Mouse (Mus musculus): ENCODE measurements around the gene Dcun1d4. TPM values are rescaled to one million over a fixed set of nuclear protein-coding genes. Genes with fewer than 3 reads are reported as not detected.
A peak's percentile ranks its signal among the peaks of the same experiment; 100 is the strongest.

The Dcun1d4 gene
- polyA plus RNA-seq, 1 experiment from 2014 or later, result 20.3 TPM

GRCm38 (mm10) chr5:73518424-73519211 lies 37.8 kb downstream of the Dcun1d4 start:
- peaks cover 6 to 9% of the 10 kb centered on the region in 2 experiments for H3K4me1 ChIP-seq (ENCODE audit: control insufficient read depth in 2 of 2, insufficient read depth in 2 of 2, low read length in 2 of 2)
- H3K9me3 ChIP-seq (ENCODE audit: control insufficient read depth, low read length), result no peaks in the 10 kb centered on the region
- H3K4me3 ChIP-seq (ENCODE audit: control insufficient read depth in 1 of 2, insufficient read depth in 1 of 2, low read depth in 1 of 2, low read length in 2 of 2), result no peak overlapping the region
- no peak for ATAC-seq (ENCODE audit: insufficient number of reproducible peaks, insufficient read depth, low FRiP score, low read depth)
- no peak overlapping the region for H3K27ac ChIP-seq (replicated peaks in 1 of 2; ENCODE audit: control insufficient read depth in 1 of 2, insufficient read depth in 1 of 2, low read depth in 2 of 2, low read length in 2 of 2)
- no peak overlapping the region for H3K9ac ChIP-seq (ENCODE audit: low read length)
- no peak overlapping the region for H3K4me2 ChIP-seq (ENCODE audit: low read length)
- no peaks in the 10 kb centered on the region for H3K27me3 ChIP-seq (ENCODE audit: control insufficient read depth, insufficient read depth, low read length)
- H3K36me3 ChIP-seq (ENCODE audit: control insufficient read depth, insufficient read depth, low read length), result peaks cover 8% of the 10 kb centered on the region
- WGBS, result 85% methylated on average over 8 of the region's 8 CpGs

DNA sequence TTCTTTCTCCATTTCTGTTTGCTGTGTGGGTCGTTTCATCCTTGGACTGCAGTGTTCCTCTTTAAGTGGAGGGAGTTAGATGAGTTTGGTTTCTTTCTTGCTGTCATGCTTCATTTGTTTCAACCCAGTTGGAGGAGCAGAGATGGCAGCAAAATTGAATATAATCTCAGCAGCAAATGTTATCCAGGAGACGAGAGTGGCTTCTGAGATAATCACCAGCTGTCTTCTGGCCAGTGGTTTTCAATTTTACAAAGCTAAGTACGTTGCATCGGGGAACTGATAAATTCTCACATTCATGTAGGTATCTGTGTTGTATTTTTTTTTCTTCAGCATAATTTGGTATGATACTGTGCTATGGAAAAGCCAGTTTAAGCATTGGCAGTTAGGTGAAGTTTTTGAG lies 40.0 kb downstream of the Dcun1d4 start:
- H3K4me3 ChIP-seq (ENCODE audit: control insufficient read depth in 1 of 2, insufficient read depth in 1 of 2, low read depth in 1 of 2, low read length in 2 of 2), result no peak overlapping the region
- no peaks in the 10 kb centered on the region for H3K27me3 ChIP-seq (ENCODE audit: control insufficient read depth, insufficient read depth, low read length)
- no peak overlapping the region for H3K9ac ChIP-seq (ENCODE audit: low read length)
- peaks cover 5% of the 10 kb centered on the region for H3K36me3 ChIP-seq (ENCODE audit: control insufficient read depth, insufficient read depth, low read length)
- ATAC-seq (ENCODE audit: insufficient number of reproducible peaks, insufficient read depth, low FRiP score, low read depth), result no peak
- peaks cover 6 to 9% of the 10 kb centered on the region in 2 experiments for H3K4me1 ChIP-seq (ENCODE audit: control insufficient read depth in 2 of 2, insufficient read depth in 2 of 2, low read length in 2 of 2)
- H3K4me2 ChIP-seq (ENCODE audit: low read length), result no peak overlapping the region
- H3K9me3 ChIP-seq (ENCODE audit: control insufficient read depth, low read length), result no peaks in the 10 kb centered on the region
- H3K27ac ChIP-seq (replicated peaks in 1 of 2; ENCODE audit: control insufficient read depth in 1 of 2, insufficient read depth in 1 of 2, low read depth in 2 of 2, low read length in 2 of 2), result no peak overlapping the region
- 75% methylated on average over 4 of the region's 4 CpGs for WGBS

DNA sequence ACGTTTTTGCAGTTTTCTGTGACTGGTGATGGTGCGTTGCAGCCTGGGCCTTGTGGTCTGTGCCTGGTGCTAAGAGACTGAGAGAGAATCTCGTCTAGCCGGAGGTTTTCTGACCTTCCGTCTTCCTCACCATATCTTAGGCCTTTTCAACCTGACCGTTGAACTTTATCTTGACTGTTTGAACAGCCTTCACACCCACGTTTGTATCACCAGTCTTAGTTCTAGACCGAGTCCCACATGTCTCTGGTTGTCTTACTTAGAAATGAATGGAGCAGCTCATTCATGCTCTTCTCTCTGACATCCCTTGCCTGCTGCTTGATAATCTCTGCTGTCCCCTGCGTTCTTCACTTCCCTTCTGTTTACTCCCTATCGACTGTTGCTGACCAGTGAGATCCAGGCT lies 42.4 kb downstream of the Dcun1d4 start:
- H3K27ac ChIP-seq (replicated peaks in 1 of 2; ENCODE audit: control insufficient read depth in 1 of 2, insufficient read depth in 1 of 2, low read depth in 2 of 2, low read length in 2 of 2), result 0 out of 4 replicates have a peak overlapping the region, but pooled peaks of 1 of the 2 experiments have one; percentile 12
- H3K4me1 ChIP-seq (ENCODE audit: control insufficient read depth in 2 of 2, insufficient read depth in 2 of 2, low read length in 2 of 2), result peaks cover 6 to 9% of the 10 kb centered on the region in 2 experiments
- no peak overlapping the region for H3K4me3 ChIP-seq (ENCODE audit: control insufficient read depth in 1 of 2, insufficient read depth in 1 of 2, low read depth in 1 of 2, low read length in 2 of 2)
- H3K9me3 ChIP-seq (ENCODE audit: control insufficient read depth, low read length), result no peaks in the 10 kb centered on the region
- no peak overlapping the region for H3K9ac ChIP-seq (ENCODE audit: low read length)
- no peak for ATAC-seq (ENCODE audit: insufficient number of reproducible peaks, insufficient read depth, low FRiP score, low read depth)
- WGBS, result 45% methylated on average over 10 of the region's 10 CpGs
- H3K36me3 ChIP-seq (ENCODE audit: control insufficient read depth, insufficient read depth, low read length), result peaks cover 12% of the 10 kb centered on the region
- H3K4me2 ChIP-seq (ENCODE audit: low read length), result no peak overlapping the region
- no peaks in the 10 kb centered on the region for H3K27me3 ChIP-seq (ENCODE audit: control insufficient read depth, insufficient read depth, low read length)

- no peak overlapping the region for H3K4me2 ChIP-seq (ENCODE audit: low read length)
- no peaks in the 10 kb centered on the region for H3K9me3 ChIP-seq (ENCODE audit: control insufficient read depth, low read length)
- H3K4me3 ChIP-seq (ENCODE audit: control insufficient read depth in 1 of 2, insufficient read depth in 1 of 2, low read depth in 1 of 2, low read length in 2 of 2), result no peak overlapping the region
- 66% methylated on average over 4 of the region's 4 CpGs for WGBS
- H3K4me1 ChIP-seq (ENCODE audit: control insufficient read depth in 2 of 2, insufficient read depth in 2 of 2, low read length in 2 of 2), result peaks cover 6 to 9% of the 10 kb centered on the region in 2 experiments
- no peaks in the 10 kb centered on the region for H3K27me3 ChIP-seq (ENCODE audit: control insufficient read depth, insufficient read depth, low read length)
- H3K36me3 ChIP-seq (ENCODE audit: control insufficient read depth, insufficient read depth, low read length), result peaks cover 12% of the 10 kb centered on the region
- no peak overlapping the region for H3K9ac ChIP-seq (ENCODE audit: low read length)
- ATAC-seq (ENCODE audit: insufficient number of reproducible peaks, insufficient read depth, low FRiP score, low read depth), result no peak
- H3K27ac ChIP-seq (replicated peaks in 1 of 2; ENCODE audit: control insufficient read depth in 1 of 2, insufficient read depth in 1 of 2, low read depth in 2 of 2, low read length in 2 of 2), result no peak overlapping the region
These were observed 43.6 kb downstream of the Dcun1d4 start for GRCm38 (mm10) chr5:73524300-73525000.

- 84% methylated on average over 1 of the region's 1 CpGs for WGBS
- Histone ChIP-seq H3K36me3 (ENCODE audit: control insufficient read depth, insufficient read depth, low read length) (peaks cover 15% of the 10 kb centered on the region), H3K4me3 (ENCODE audit: control insufficient read depth in 1 of 2, insufficient read depth in 1 of 2, low read depth in 1 of 2, low read length in 2 of 2) (no peak overlapping the region), H3K9me3 (ENCODE audit: control insufficient read depth, low read length) (no peaks in the 10 kb centered on the region), H3K4me2 (ENCODE audit: low read length) (no peak overlapping the region), H3K9ac (ENCODE audit: low read length) (no peak overlapping the region), H3K4me1 (ENCODE audit: control insufficient read depth in 2 of 2, insufficient read depth in 2 of 2, low read length in 2 of 2) (peaks cover 0 to 3% of the 10 kb centered on the region in 2 experiments; a peak in 1 of 4 replicates), H3K27ac (replicated peaks in 1 of 2; ENCODE audit: control insufficient read depth in 1 of 2, insufficient read depth in 1 of 2, low read depth in 2 of 2, low read length in 2 of 2) (no peak overlapping the region), H3K27me3 (ENCODE audit: control insufficient read depth, insufficient read depth, low read length) (no peaks in the 10 kb centered on the region)
- no peak for ATAC-seq (ENCODE audit: insufficient number of reproducible peaks, insufficient read depth, low FRiP score, low read depth)
These were observed 51.4 kb downstream of the Dcun1d4 start for GRCm38 (mm10) chr5:73532222-73532621.

- Histone ChIP-seq H3K9ac (ENCODE audit: low read length) (no peak overlapping the region), H3K4me2 (ENCODE audit: low read length) (no peak overlapping the region), H3K9me3 (ENCODE audit: control insufficient read depth, low read length) (no peaks in the 10 kb centered on the region), H3K4me1 (ENCODE audit: control insufficient read depth in 2 of 2, insufficient read depth in 2 of 2, low read length in 2 of 2) (peaks cover 0 to 3% of the 10 kb centered on the region in 2 experiments; a peak in 1 of 4 replicates), H3K36me3 (ENCODE audit: control insufficient read depth, insufficient read depth, low read length) (peaks cover 15% of the 10 kb centered on the region), H3K4me3 (ENCODE audit: control insufficient read depth in 1 of 2, insufficient read depth in 1 of 2, low read depth in 1 of 2, low read length in 2 of 2) (no peak overlapping the region), H3K27ac (replicated peaks in 1 of 2; ENCODE audit: control insufficient read depth in 1 of 2, insufficient read depth in 1 of 2, low read depth in 2 of 2, low read length in 2 of 2) (peak overlapping the region; percentile 41 to 47), H3K27me3 (ENCODE audit: control insufficient read depth, insufficient read depth, low read length) (no peaks in the 10 kb centered on the region)
- no peak for ATAC-seq (ENCODE audit: insufficient number of reproducible peaks, insufficient read depth, low FRiP score, low read depth)
- WGBS, result 58% methylated on average over 9 of the region's 9 CpGs
These were observed 52.1 kb downstream of the Dcun1d4 start for GRCm38 (mm10) chr5:73532879-73533278.

DNA sequence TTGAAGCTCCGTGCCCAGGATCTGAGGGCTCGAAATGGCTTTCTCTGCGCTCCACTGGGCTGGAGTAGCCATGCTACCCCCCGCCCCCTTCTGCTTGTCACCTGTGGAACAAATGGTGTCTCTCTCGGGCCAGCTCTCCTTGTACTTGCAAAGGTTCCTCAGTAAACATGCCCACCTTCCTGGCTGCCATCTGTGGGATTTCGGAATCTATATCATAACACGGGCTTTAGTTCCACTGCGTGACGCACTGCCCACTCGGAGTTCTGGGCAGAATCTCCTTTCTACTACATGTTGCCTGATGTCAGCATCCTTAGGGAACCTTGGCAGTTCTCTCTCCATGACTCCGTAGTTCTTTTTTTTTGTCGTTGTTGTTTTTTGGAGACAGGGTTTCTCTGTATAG lies 56.9 kb downstream of the Dcun1d4 start:
- peaks cover 10% of the 10 kb centered on the region; the same call in 1 of the 2 replicates for H3K36me3 ChIP-seq (ENCODE audit: control insufficient read depth, insufficient read depth, low read length)
- H3K9me3 ChIP-seq (ENCODE audit: control insufficient read depth, low read length), result no peaks in the 10 kb centered on the region
- no peak for ATAC-seq (ENCODE audit: insufficient number of reproducible peaks, insufficient read depth, low FRiP score, low read depth)
- H3K27ac ChIP-seq (replicated peaks in 1 of 2; ENCODE audit: control insufficient read depth in 1 of 2, insufficient read depth in 1 of 2, low read depth in 2 of 2, low read length in 2 of 2), result no peak overlapping the region
- no peak overlapping the region for H3K4me3 ChIP-seq (ENCODE audit: control insufficient read depth in 1 of 2, insufficient read depth in 1 of 2, low read depth in 1 of 2, low read length in 2 of 2)
- H3K27me3 ChIP-seq (ENCODE audit: control insufficient read depth, insufficient read depth, low read length), result no peaks in the 10 kb centered on the region
- 89% methylated on average over 12 of the region's 12 CpGs for WGBS
- no peak overlapping the region for H3K4me2 ChIP-seq (ENCODE audit: low read length)
- H3K9ac ChIP-seq (ENCODE audit: low read length), result no peak overlapping the region
- H3K4me1 ChIP-seq (ENCODE audit: control insufficient read depth in 2 of 2, insufficient read depth in 2 of 2, low read length in 2 of 2), result peaks cover 0 to 2% of the 10 kb centered on the region in 2 experiments; a peak in 1 of 4 replicates
